Mouse (Mus musculus): ENCODE measurements at regions not wholly inside any gene's neighbourhood (a gene's known extent, or its start where the extent isn't known, plus 50 kb on each side); places are given as distances from the start of the nearest gene placed in this dataset.

GRCm38 (mm10) chr15:62071311-62071710 lies 1148.5 kb upstream of the A1bg start:
- no peak for TF ChIP-seq CTCF (conservative IDR thresholded peaks at IDR 0.05 in 1 of 2, IDR thresholded peaks at IDR 0.05 in 1 of 2; ENCODE audit: low read depth in 2 of 2, low read length in 2 of 2)
- TF ChIP-seq POLR2A (IDR thresholded peaks at IDR 0.05; ENCODE audit: low read depth, low read length) = no peak
- TF ChIP-seq ZNF384 (IDR thresholded peaks at IDR 0.05; ENCODE audit: low read depth, low read length) = peak; percentile 76
- no peak for TF ChIP-seq HCFC1 (IDR thresholded peaks at IDR 0.05; ENCODE audit: low read depth, low read length)
- no peak for TF ChIP-seq RAD21 (IDR thresholded peaks at IDR 0.05; ENCODE audit: low read depth, low read length)
- no peak for TF ChIP-seq KAT2A (IDR thresholded peaks at IDR 0.05; ENCODE audit: insufficient replicate concordance, low read length)
- TF ChIP-seq E2F4 (IDR thresholded peaks at IDR 0.05; ENCODE audit: insufficient replicate concordance, low read depth, low read length) = no peak
- TF ChIP-seq MAZ (IDR thresholded peaks at IDR 0.05; ENCODE audit: low read depth, low read length) = no peak
- 0 out of 2 replicates have a peak, but pooled peaks have one; percentile 34 for TF ChIP-seq EP300 (IDR thresholded peaks at IDR 0.05; ENCODE audit: low read length)
